Mouse (Mus musculus): Measurements from ENCODE around the gene Zbtb46. TPM values are rescaled to one million over a fixed set of nuclear protein-coding genes. Genes with fewer than 3 reads are reported as not detected.

Zbtb46 gene
- polyA plus RNA-seq, 2 experiments = 5.3 to 6.8 TPM

DNA sequence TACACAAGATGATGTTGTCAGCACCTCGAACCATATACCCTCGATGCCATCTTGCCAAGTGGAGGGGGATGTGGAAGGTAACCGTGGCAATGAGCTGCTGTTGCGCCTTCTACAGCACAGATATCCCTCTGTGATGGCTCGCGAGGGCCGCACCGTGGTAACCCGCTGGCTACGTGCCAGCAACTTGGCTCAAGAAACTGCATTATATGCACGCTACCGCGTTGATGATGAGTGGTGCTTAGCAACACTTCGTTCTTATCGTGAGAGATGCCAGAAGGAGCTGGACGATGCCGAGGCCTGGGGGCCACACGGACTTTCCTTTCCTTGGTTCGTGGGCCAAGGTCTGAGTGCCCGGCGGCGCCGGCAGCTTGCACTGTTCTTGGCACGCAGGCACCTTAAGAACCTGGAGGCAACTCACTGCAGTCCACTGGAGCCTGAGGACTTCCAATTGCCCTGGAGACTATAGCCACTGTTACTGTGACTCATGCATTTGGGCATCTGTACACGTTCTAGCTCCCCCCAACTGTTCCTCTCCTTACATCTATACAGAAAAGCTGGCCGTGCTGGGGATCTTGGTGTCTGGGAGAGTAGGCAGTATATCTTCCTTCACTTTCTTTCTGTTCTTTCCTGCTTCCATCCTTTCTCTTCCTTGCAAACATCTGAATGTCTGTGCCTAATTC is 35.2 kb upstream of the Zbtb46 start:
- Histone ChIP-seq H3K4me3 (ENCODE audit: insufficient read depth in 1 of 2, low read depth in 2 of 2, low read length in 2 of 2) (no peak overlapping the region), H3K9me3 (ENCODE audit: control insufficient read depth, low read length) (no peaks in the 10 kb centered on the region), H3K27me3 (ENCODE audit: control insufficient read depth, insufficient read depth, low read length) (no peaks in the 10 kb centered on the region), H3K27ac (no peak overlapping the region), H3K36me3 (replicated peaks; ENCODE audit: control insufficient read depth, insufficient read depth, low read depth) (no peaks in the 10 kb centered on the region), H3K9ac (replicated peaks) (no peak overlapping the region), H3K4me2 (ENCODE audit: low read depth) (no peak overlapping the region), H3K4me1 (replicated peaks; ENCODE audit: control insufficient read depth in 2 of 2, insufficient read depth in 2 of 2, low read length in 1 of 2) (peaks cover 5 to 13% of the 10 kb centered on the region in 2 experiments)
- DNase-seq (ENCODE audit: low read depth in 3 of 3, low spot score in 3 of 3) = no peak
- WGBS (ENCODE audit: insufficient replicate concordance) = 76% methylated on average over 26 of the region's 26 CpGs
- no peak for TF ChIP-seq CTCF (IDR thresholded peaks at IDR 0.05; ENCODE audit: low read depth)
- TF ChIP-seq EP300 (IDR thresholded peaks at IDR 0.05; ENCODE audit: low read depth) = no peak
- ATAC-seq (ENCODE audit: insufficient read depth) = no peak

- Histone ChIP-seq H3K27ac (no peak within 1 kb of the TSS), H3K27me3 (ENCODE audit: control insufficient read depth, insufficient read depth, low read length) (no peaks in the 10 kb centered on the region), H3K9me3 (ENCODE audit: control insufficient read depth, low read length) (no peaks in the 10 kb centered on the region), H3K4me3 (ENCODE audit: insufficient read depth in 1 of 2, low read depth in 2 of 2, low read length in 2 of 2) (no peak within 1 kb of the TSS), H3K9ac (replicated peaks) (no peak within 1 kb of the TSS), H3K4me1 (replicated peaks; ENCODE audit: control insufficient read depth in 2 of 2, insufficient read depth in 2 of 2, low read length in 1 of 2) (peaks cover 2 to 11% of the 10 kb centered on the region in 2 experiments), H3K4me2 (ENCODE audit: low read depth) (peak within 1 kb of the TSS; percentile 28), H3K36me3 (replicated peaks; ENCODE audit: control insufficient read depth, insufficient read depth, low read depth) (no peaks in the 10 kb centered on the region)
- ATAC-seq (ENCODE audit: insufficient read depth) (no peak), DNase-seq (ENCODE audit: low read depth in 3 of 3, low spot score in 3 of 3) (no peak)
- 82% methylated on average over 31 of the region's 31 CpGs for WGBS (ENCODE audit: insufficient replicate concordance)
- no peak for TF ChIP-seq CTCF (IDR thresholded peaks at IDR 0.05; ENCODE audit: low read depth)
- no peak for TF ChIP-seq EP300 (IDR thresholded peaks at IDR 0.05; ENCODE audit: low read depth)
These were observed 34.1 kb upstream of the Zbtb46 start, which contains the start of gene Abhd16b for GRCm38 (mm10) chr2:181493156-181493927. TSS of gene Abhd16b (plus strand) at chr2:181493206.

- 33% methylated on average over 3 of the region's 3 CpGs for WGBS (ENCODE audit: insufficient replicate concordance)
- ATAC-seq (ENCODE audit: insufficient read depth) (no peak), DNase-seq (ENCODE audit: low read depth in 3 of 3, low spot score in 3 of 3) (no peak)
- Histone ChIP-seq H3K4me1 (replicated peaks; ENCODE audit: control insufficient read depth in 2 of 2, insufficient read depth in 2 of 2, low read length in 1 of 2) (peaks cover 3 to 20% of the 10 kb centered on the region in 2 experiments), H3K27me3 (ENCODE audit: control insufficient read depth, insufficient read depth, low read length) (no peaks in the 10 kb centered on the region), H3K36me3 (replicated peaks; ENCODE audit: control insufficient read depth, insufficient read depth, low read depth) (no peaks in the 10 kb centered on the region), H3K4me3 (ENCODE audit: insufficient read depth in 1 of 2, low read depth in 2 of 2, low read length in 2 of 2) (no peak overlapping the region), H3K4me2 (ENCODE audit: low read depth) (peak overlapping the region; percentile 28), H3K27ac (no peak overlapping the region), H3K9me3 (ENCODE audit: control insufficient read depth, low read length) (no peaks in the 10 kb centered on the region), H3K9ac (replicated peaks) (no peak overlapping the region)
- no peak for TF ChIP-seq EP300 (IDR thresholded peaks at IDR 0.05; ENCODE audit: low read depth)
- no peak for TF ChIP-seq CTCF (IDR thresholded peaks at IDR 0.05; ENCODE audit: low read depth)
These were observed 33.0 kb upstream of the Zbtb46 start for GRCm38 (mm10) chr2:181492206-181492605.

- DNase-seq (ENCODE audit: low read depth in 3 of 3, low spot score in 3 of 3) (peak; percentile 67 to 75 (median 69)), ATAC-seq (ENCODE audit: insufficient read depth) (peak; percentile 44)
- 14% methylated on average over 7 of the region's 7 CpGs for WGBS (ENCODE audit: insufficient replicate concordance)
- H3K36me3 ChIP-seq (replicated peaks; ENCODE audit: control insufficient read depth, insufficient read depth, low read depth) = no peaks in the 10 kb centered on the region
- no peak overlapping the region for H3K4me3 ChIP-seq (ENCODE audit: insufficient read depth in 1 of 2, low read depth in 2 of 2, low read length in 2 of 2)
- no peak overlapping the region for H3K9ac ChIP-seq (replicated peaks)
- peak overlapping the region; percentile 28 for H3K4me2 ChIP-seq (ENCODE audit: low read depth)
- H3K4me1 ChIP-seq (replicated peaks; ENCODE audit: control insufficient read depth in 2 of 2, insufficient read depth in 2 of 2, low read length in 1 of 2) = peaks cover 6 to 25% of the 10 kb centered on the region in 2 experiments
- TF ChIP-seq EP300 (IDR thresholded peaks at IDR 0.05; ENCODE audit: low read depth) (no peak), CTCF (IDR thresholded peaks at IDR 0.05; ENCODE audit: low read depth) (no peak)
- no peaks in the 10 kb centered on the region for H3K27me3 ChIP-seq (ENCODE audit: control insufficient read depth, insufficient read depth, low read length)
- no peaks in the 10 kb centered on the region for H3K9me3 ChIP-seq (ENCODE audit: control insufficient read depth, low read length)
- H3K27ac ChIP-seq = no peak overlapping the region
These were observed 32.4 kb upstream of the Zbtb46 start for GRCm38 (mm10) chr2:181491432-181492205.
